ENCODE assay signal across 9 mouse cellular contexts in the genomic region with DNA sequence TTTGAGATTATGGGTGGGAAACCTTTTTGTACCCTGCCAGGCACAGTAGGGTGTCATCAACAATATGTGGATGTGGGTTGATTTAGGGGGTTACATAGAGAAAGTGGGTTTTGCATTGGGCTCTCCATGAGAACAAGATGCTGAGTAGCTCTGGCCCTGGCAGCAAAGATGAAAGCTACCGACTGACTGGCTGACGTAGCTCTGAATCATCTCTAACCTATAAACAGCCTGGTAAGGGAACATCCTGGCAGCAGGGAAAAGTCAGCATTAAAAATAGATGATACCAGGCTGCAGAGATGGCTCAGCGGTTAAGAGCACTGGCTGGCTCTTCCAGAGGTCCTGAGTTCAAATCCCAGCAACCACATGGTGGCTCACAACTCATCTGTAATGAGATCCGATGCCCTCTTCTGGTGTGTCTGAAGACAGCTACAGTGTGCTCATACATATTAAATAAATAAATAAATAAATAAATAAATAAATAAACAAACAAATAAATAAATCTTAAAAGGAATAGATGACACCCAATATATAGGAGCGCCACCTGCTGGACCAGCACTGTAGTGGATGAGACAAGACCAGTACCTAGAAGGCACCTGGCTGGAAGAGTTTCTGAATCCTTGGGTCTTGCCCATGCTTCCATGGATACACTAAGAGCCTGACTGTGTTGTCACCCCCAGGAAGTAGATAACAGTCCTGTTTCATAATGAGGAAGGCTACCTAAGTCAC. TPM values are rescaled to one million over a fixed set of nuclear protein-coding genes. Genes with fewer than 3 reads are reported as not detected.
DNase-seq lines count a peak whose midpoint lies in the region; ATAC-seq and TF ChIP-seq lines count a peak whose summit lies in the region.
"Had no signal": no experiment of that assay in that cellular context is flagged by ENCODE, and none has a peak within 500 bp of the region (broad histone marks: within the 10 kb centered on the region; RNA-seq: fewer than 3 reads in every experiment).

No protein-coding gene starts in this region.

- H3K4me3 ChIP-seq in kidney, adult 2 months (ENCODE audit: insufficient read depth, low read depth, low read length): no peak overlapping the region
- no peak overlapping the region for H3K4me3 ChIP-seq in kidney, embryonic 15.5 days (replicated peaks)
- H3K4me3 ChIP-seq: embryonic facial prominence, embryonic 15.5 days; limb, embryonic 12.5 days had no signal

- no peak overlapping the region for H3K27ac ChIP-seq in kidney, adult 2 months (ENCODE audit: insufficient read depth, low read depth, low read length)
- H3K27ac ChIP-seq in kidney, embryonic 15.5 days: no peak overlapping the region
- H3K27ac ChIP-seq: embryonic facial prominence, embryonic 15.5 days; limb, embryonic 12.5 days had no signal

- H3K9ac ChIP-seq in kidney, embryonic 15.5 days: no peak overlapping the region
- H3K9ac ChIP-seq: embryonic facial prominence, embryonic 15.5 days; limb, embryonic 12.5 days had no signal

- 87% methylated on average over 5 of the region's 5 CpGs for WGBS in kidney, adult 2 months
- WGBS in kidney, embryonic 15.5 days: 81% methylated on average over 5 of the region's 5 CpGs

- no peaks in the 10 kb centered on the region for H3K36me3 ChIP-seq in kidney, adult 2 months (ENCODE audit: control insufficient read depth, insufficient read depth, low read length)
- no peaks in the 10 kb centered on the region for H3K36me3 ChIP-seq in kidney, embryonic 15.5 days
- H3K36me3 ChIP-seq: embryonic facial prominence, embryonic 15.5 days; limb, embryonic 12.5 days had no signal

- TF ChIP-seq CTCF in kidney, adult 2 months (conservative IDR thresholded peaks at IDR 0.05; ENCODE audit: insufficient read depth, insufficient read length, low read depth, low read length): peak; percentile 42

- H3K9me3 ChIP-seq in kidney, embryonic 15.5 days (replicated peaks): no peaks in the 10 kb centered on the region
- H3K9me3 ChIP-seq: embryonic facial prominence, embryonic 15.5 days; limb, embryonic 12.5 days had no signal

- H3K4me1 ChIP-seq in kidney, adult 2 months (ENCODE audit: control insufficient read depth, insufficient read depth, low read length): no peaks in the 10 kb centered on the region
- 0 out of 2 replicates have a peak, but pooled peaks cover 5% of the 10 kb centered on the region for H3K4me1 ChIP-seq in kidney, embryonic 15.5 days
- H3K4me1 ChIP-seq: embryonic facial prominence, embryonic 15.5 days; limb, embryonic 12.5 days had no signal

- DNase-seq in kidney, adult 2 months: peak; percentile 43
- peak; percentile 75 for DNase-seq in NIH3T3 (ENCODE audit: low read depth)
- DNase-seq in adrenal gland, postnatal 36 days: peak; percentile 75 to 79
- peak; percentile 57 to 64 for DNase-seq in layer of hippocampus, adult 8-10 months (ENCODE audit: low spot score in 2 of 2)
- DNase-seq in retina, postnatal 1 day: peak; percentile 20

- no peak overlapping the region for H3K4me2 ChIP-seq in kidney, embryonic 15.5 days
- H3K4me2 ChIP-seq: embryonic facial prominence, embryonic 15.5 days; limb, embryonic 12.5 days had no signal

- ATAC-seq in kidney, embryonic 15.5 days (replicated peaks; ENCODE audit: low FRiP score): no peak
- ATAC-seq in megakaryocyte-erythroid progenitor cell, adult 5-6 weeks (replicated peaks; ENCODE audit: low FRiP score, low TSS enrichment, poor library complexity, severe bottlenecking): no peak

- H3K27me3 ChIP-seq in kidney, adult 2 months (replicated peaks; ENCODE audit: control insufficient read depth, insufficient read depth, low read length): no peaks in the 10 kb centered on the region
- H3K27me3 ChIP-seq in kidney, embryonic 15.5 days: no peaks in the 10 kb centered on the region
- H3K27me3 ChIP-seq: embryonic facial prominence, embryonic 15.5 days had no signal

- TF ChIP-seq POLR2A in kidney, adult 2 months (IDR thresholded peaks at IDR 0.05; ENCODE audit: low read depth, low read length): no peak

RNA-seq across cellular contexts. Expression of a gene that starts 31.7 kb away (rescaled TPM):
- 15.4 and 20.3 TPM in 2 replicates for polyA plus RNA-seq in kidney, adult 2 months (2012; rRNA removed)
- polyA plus RNA-seq in kidney, embryonic 15.5 days (2015; fragmentation: Nextera tagmentation; extraction: Ambion mirVana): 2.2 and 2.6 TPM in 2 replicates
- total RNA-seq in adrenal gland, postnatal 36 days (2021): under 1 TPM; 0.17 to 0.40 TPM
- total RNA-seq in layer of hippocampus, adult 8-10 months (2022): 1 to 10 TPM in 1 of 4 experiments, under 1 TPM in 3; 0.43 to 1.7 (median 0.68) TPM
- total RNA-seq in megakaryocyte-erythroid progenitor cell, adult 5-6 weeks (2014; fragmentation: Nextera tagmentation): 0.17 TPM in 1 of 2 replicates, not detected in the other
- total RNA-seq in megakaryocyte-erythroid progenitor cell, adult 5-6 weeks (2017): not detected in 2 replicates

Comparison
In these comparisons a context has a peak if more than half of its experiments do, and no peak if none do; other contexts are left out.
1. DNase-seq: peak in every context shown above with its lines; median percentile 77 in adrenal gland, postnatal 36 days; 75 in NIH3T3; 60 in layer of hippocampus, adult 8-10 months; 43 in kidney, adult 2 months; 20 in retina, postnatal 1 day.